Mouse (Mus musculus) liver, adult 2 months (tissue): ENCODE measurements around the gene Lrrc8b. TPM values are rescaled to one million over a fixed set of nuclear protein-coding genes. Genes with fewer than 3 reads are reported as not detected.

Source experiments
- DNase-seq: peaks from one replicate; pipeline ENCODE4 v3.0.0-alpha.2; 2011; ENCODE audit warnings: low read depth, low spot score; ENCODE audit errors: extremely low read depth
- H3K27ac ChIP-seq: fragments of 200-500 bp; replicated peaks from 2 replicates; pipeline ENCODE4 v1.5.1; 2012; ENCODE audit warnings: low read depth, mild to moderate bottlenecking, control low read depth, inconsistent platforms, low read length; ENCODE audit not compliant: insufficient read depth
- H3K27me3 ChIP-seq: fragments of 200-500 bp; 2 replicates; pipeline ENCODE4 v1.6.1; 2012; ENCODE audit warnings: mild to moderate bottlenecking, moderate library complexity, low read length, inconsistent platforms; ENCODE audit not compliant: control insufficient read depth, insufficient read depth
- H3K36me3 ChIP-seq: fragments of 200-500 bp; 2 replicates; pipeline ENCODE4 v1.6.1; 2012; ENCODE audit warnings: low read length, inconsistent platforms; ENCODE audit not compliant: control insufficient read depth, insufficient read depth
- H3K4me1 ChIP-seq: fragments of 200-500 bp; 2 replicates; pipeline ENCODE4 v1.6.1; 2011; ENCODE audit warnings: low read length; ENCODE audit not compliant: control insufficient read depth, insufficient read depth
- H3K4me3 ChIP-seq: fragments of 200-500 bp; 2 replicates; pipeline ENCODE4 v1.5.1; 2011; ENCODE audit warnings: low read depth, mild to moderate bottlenecking, control low read depth, low read length, moderate library complexity; ENCODE audit not compliant: insufficient read depth
- H3K79me2 ChIP-seq: fragments of 200-500 bp; 2 replicates; pipeline ENCODE4 v1.6.1; 2012; ENCODE audit warnings: inconsistent platforms, mild to moderate bottlenecking, low read length, moderate library complexity; ENCODE audit not compliant: control insufficient read depth, insufficient read depth
- H3K9ac ChIP-seq: fragments of 200-500 bp; 2 replicates; pipeline ENCODE4 v1.6.1; 2012; ENCODE audit warnings: low read depth, mild to moderate bottlenecking, control low read depth, inconsistent platforms, low read length
- CTCF ChIP-seq: fragments of 200-500 bp; IDR thresholded peaks from 2 replicates; pipeline ENCODE4 v1.5.1; 2011; ENCODE audit warnings: low read depth, low read length, control low read depth
- POLR2A ChIP-seq: fragments of 200-500 bp; IDR thresholded peaks from 2 replicates; pipeline ENCODE4 v1.6.1; 2011; ENCODE audit warnings: low read length, control low read depth; ENCODE audit not compliant: insufficient read depth; ENCODE audit errors: extremely low read depth
- WGBS: fragments of 180-500 bp; shearing (Covaris S2); methylation state at CpG from one replicate; pipeline ENCODE4 v1.1.7; 2018; 5-methylcytosine and 5-hydroxymethylcytosine counted together
- polyA plus RNA-seq: library from polyadenylated mRNA; depleted of rRNA; stranded (reverse); fragments of >200 nt; gene quantifications from 2 replicates; pipeline ENCODE4 v1.2.3, GENCODE M21; 2012
- total RNA-seq: library from RNA; depleted of rRNA; stranded (reverse); fragments of >200 nt; gene quantifications from 2 replicates; pipeline ENCODE4 v1.2.3, GENCODE M21; 2014

The Lrrc8b gene
- total and polyA plus RNA-seq, 2 experiments = 0.42 to 0.65 TPM

DNA sequence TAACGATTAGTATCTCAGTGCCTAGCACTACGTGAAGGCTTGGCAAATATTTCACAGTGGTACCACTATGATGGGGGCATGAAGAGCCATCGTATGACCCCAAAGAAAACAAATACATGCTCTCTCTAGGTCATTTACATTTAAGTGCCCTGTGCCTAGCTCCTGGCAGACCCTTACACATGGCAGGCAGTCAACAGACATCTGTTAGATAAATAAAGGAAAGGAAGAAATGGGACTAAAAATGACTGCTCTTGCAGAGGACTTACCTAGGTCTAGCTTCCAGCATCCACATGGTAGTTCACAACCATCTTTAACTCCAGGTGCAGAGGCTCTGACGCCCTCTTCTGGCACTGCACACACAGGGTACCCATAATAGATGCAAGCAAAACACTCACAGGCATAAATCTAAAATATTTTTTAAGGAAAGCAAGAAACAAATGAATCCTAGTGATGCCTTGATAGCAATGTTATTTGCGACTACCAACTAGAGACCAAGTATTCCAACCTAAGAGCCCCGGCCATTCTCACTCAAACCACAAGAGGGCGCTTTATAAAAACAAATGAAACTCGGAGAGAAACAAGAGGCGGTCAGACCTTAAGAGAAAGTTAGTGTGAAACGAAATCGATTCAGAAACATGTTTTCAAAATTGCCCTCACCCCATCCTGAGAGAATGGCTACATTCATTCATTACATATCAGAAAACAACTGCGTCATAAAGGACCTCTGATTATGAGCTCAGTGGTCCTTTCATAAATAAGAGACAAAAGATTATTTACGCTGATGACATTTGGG lies 15.7 kb upstream of the Lrrc8b start:
- H3K4me3 ChIP-seq = peak overlapping the region; percentile 9; the same call in 1 of the 2 replicates
- 37% methylated on average over 13 of the region's 13 CpGs for WGBS

DNA sequence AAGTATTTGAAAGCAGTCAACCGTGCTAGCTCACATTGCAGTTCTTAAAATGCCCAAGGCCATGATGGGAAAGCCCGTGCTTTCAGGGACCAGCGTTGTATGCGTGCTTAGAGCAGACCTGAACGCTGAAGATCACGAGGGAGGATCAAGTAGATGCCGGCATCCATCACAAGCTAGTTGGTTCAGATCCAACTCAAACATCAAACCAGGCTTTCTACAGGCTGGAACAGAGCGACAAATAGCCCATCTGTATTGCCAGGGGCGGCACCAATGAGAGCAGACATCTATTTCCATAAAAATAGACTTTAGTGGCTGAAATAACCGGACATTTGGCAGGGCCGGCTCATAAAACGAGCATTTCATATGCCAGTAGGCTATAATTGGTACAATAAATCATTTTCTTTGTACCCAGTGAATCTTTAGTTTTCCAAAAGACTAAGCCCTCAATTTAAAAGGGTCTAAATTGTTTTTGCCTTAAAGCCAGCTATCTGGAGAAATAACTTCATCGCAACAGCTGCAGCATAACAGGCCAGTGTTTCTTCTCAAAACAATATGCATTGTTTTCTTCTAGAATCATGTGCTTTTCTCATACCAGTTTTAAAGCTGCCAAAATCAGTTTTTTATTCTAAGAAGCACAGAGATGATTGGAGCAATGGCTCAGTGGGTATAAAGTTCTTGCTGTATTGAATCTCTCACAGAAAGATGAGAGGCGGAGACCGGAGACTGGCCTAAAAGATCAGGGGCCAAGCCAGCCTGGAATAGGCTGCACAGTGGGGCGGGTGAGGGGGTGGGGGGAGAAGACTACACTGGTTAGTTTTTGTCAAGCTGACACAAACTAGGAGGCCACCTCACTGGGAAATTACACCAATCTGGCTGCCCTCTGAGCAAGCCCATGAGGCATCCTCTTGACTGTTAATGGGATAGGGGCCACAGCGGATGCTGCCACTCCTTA lies 14.9 kb upstream of the Lrrc8b start:
- H3K27ac ChIP-seq = no peak overlapping the region
- H3K27me3 ChIP-seq = no peaks in the 10 kb centered on the region
- peak overlapping the region; percentile 50; the same call in 1 of the 2 replicates for H3K9ac ChIP-seq
- H3K79me2 ChIP-seq = no peaks in the 10 kb centered on the region
- H3K36me3 ChIP-seq = no peaks in the 10 kb centered on the region
- TF ChIP-seq POLR2A (no peak), CTCF (no peak)
- peaks cover 2% of the 10 kb centered on the region; the same call in 1 of the 2 replicates for H3K4me1 ChIP-seq
- peak; percentile 30 for DNase-seq
- 63% methylated on average over 17 of the region's 17 CpGs for WGBS
- peak overlapping the region; percentile 9 for H3K4me3 ChIP-seq

More for the DNA sequence above, 15.7 kb upstream of the Lrrc8b start:
- H3K4me1 ChIP-seq = peaks cover 2% of the 10 kb centered on the region; the same call in 1 of the 2 replicates
- no peaks in the 10 kb centered on the region for H3K79me2 ChIP-seq
- H3K27me3 ChIP-seq = no peaks in the 10 kb centered on the region
- no peak overlapping the region for H3K27ac ChIP-seq
- no peak for TF ChIP-seq POLR2A
- TF ChIP-seq CTCF = no peak; the same call in 1 of the 2 replicates
- H3K9ac ChIP-seq = peak overlapping the region; percentile 50; the same call in 1 of the 2 replicates
- H3K36me3 ChIP-seq = no peaks in the 10 kb centered on the region
- peak; percentile 58 for DNase-seq

DNA sequence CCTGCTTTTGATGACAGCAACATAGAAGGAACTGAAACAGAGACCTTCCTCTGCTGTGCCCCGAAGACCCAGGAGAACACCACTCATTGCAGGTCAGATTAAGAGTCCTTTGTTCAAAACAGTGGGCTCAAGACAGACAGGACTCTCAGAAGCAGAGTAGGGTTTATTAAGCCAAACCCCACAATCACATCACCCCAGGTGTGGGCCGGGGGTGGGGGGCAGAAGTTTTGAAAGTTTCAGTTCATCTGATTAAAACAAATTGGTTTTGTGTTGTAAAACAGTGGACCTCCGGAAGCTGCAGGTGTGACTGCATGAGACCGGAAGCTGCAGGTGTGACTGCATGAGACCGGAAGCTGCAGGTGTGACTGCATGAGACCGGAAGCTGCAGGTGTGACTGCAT lies 14.0 kb upstream of the Lrrc8b start:
- Histone ChIP-seq H3K4me1 (peaks cover 2% of the 10 kb centered on the region; the same call in 1 of the 2 replicates), H3K27me3 (no peaks in the 10 kb centered on the region)
- TF ChIP-seq POLR2A = no peak
- TF ChIP-seq CTCF = no peak

DNA sequence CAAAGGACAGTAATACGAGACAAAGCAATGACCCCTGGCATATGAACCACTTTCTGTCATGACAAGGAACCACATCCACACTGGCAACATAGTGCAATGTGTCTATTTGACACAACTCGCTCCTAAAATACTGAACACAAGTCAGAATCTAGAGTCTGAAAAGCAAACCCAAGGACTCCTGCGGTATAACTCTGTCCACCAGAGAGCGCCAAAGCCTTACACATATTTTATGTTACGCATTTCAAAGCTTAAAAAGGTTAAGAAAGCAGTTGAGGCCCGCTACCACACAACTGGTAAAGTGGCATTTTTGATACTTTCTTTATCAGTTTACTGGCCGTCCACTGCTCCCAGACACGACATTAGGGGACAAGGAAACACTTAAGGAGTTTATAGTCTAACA lies 10.6 kb upstream of the Lrrc8b start:
- Histone ChIP-seq H3K4me3 (no peak overlapping the region), H3K79me2 (no peaks in the 10 kb centered on the region), H3K4me1 (peaks cover 2% of the 10 kb centered on the region; the same call in 1 of the 2 replicates), H3K27me3 (no peaks in the 10 kb centered on the region), H3K9ac (no peak overlapping the region), H3K27ac (no peak overlapping the region), H3K36me3 (no peaks in the 10 kb centered on the region)
- TF ChIP-seq CTCF = peak; percentile 38
- no peak for TF ChIP-seq POLR2A
- peak; percentile 55 for DNase-seq
- WGBS = 11% methylated on average over 8 of the region's 8 CpGs

More for the DNA sequence above, 14.0 kb upstream of the Lrrc8b start:
- 93% methylated on average over 6 of the region's 6 CpGs for WGBS
- Histone ChIP-seq H3K36me3 (no peaks in the 10 kb centered on the region), H3K4me3 (no peak overlapping the region), H3K27ac (no peak overlapping the region), H3K9ac (no peak overlapping the region), H3K79me2 (no peaks in the 10 kb centered on the region)
- no peak for DNase-seq

DNA sequence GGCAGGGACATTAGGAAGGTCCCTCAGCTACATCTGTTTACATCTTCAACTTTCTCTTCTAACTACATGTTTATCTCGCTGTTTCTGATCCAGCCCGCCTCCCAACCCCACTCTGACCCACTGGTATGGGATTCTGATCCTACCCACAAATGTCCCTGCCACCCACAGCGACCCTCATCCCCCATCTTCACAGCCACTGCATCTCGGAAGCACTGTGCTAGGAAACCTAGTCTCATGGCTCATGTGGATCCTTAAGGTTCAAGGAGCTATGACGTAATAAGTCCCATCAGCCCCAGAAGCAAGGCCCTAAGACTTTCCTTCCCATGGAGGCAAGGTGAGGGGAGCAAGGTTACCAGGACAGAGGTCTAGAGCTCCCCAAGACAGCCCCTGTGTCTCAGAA lies 7.9 kb upstream of the Lrrc8b start:
- Histone ChIP-seq H3K36me3 (no peaks in the 10 kb centered on the region), H3K79me2 (no peaks in the 10 kb centered on the region), H3K4me1 (no peaks in the 10 kb centered on the region), H3K27me3 (no peaks in the 10 kb centered on the region), H3K9ac (no peak overlapping the region), H3K4me3 (no peak overlapping the region), H3K27ac (no peak overlapping the region)
- 89% methylated on average over 5 of the region's 5 CpGs for WGBS
- DNase-seq = no peak
- TF ChIP-seq POLR2A (no peak), CTCF (no peak)
